13 mouse cellular contexts compared by ENCODE assay signal in genomic region chr17:42882873-42883272, GRCm38 (mm10). TPM values are rescaled to one million over a fixed set of nuclear protein-coding genes. Genes with fewer than 3 reads are reported as not detected.
DNase-seq lines count a peak whose midpoint lies in the region; ATAC-seq and TF ChIP-seq lines count a peak whose summit lies in the region.
"Had no signal": no experiment of that assay in that cellular context is flagged by ENCODE, and none has a peak within 500 bp of the region (broad histone marks: within the 10 kb centered on the region; RNA-seq: fewer than 3 reads in every experiment).

No protein-coding gene starts in this region.

- no peak overlapping the region for H3K4me2 ChIP-seq in heart, embryonic 16.5 days (ENCODE audit: low read depth, low read length)
- peak overlapping the region; percentile 36; the same call in 1 of the 2 replicates for H3K4me2 ChIP-seq in CH12.LX (ENCODE audit: insufficient read depth, low read depth, poor library complexity, severe bottlenecking)
- H3K4me2 ChIP-seq in embryonic facial prominence, embryonic 15.5 days (replicated peaks) = no peak overlapping the region
- H3K4me2 ChIP-seq: hindbrain, embryonic 12.5 days had no signal

- WGBS in heart, embryonic 16.5 days = 68% methylated on average over 1 of the region's 1 CpGs
- 77% methylated on average over 1 of the region's 1 CpGs for whole genome bisulfite sequencing in embryonic facial prominence, embryonic 15.5 days
- WGBS in forebrain, embryonic 10.5 days = 90% methylated on average over 1 of the region's 1 CpGs

- peaks cover 21% of the 10 kb centered on the region for H3K4me1 ChIP-seq in heart, embryonic 16.5 days (ENCODE audit: control insufficient read depth, insufficient read depth, low read length)
- peaks cover 5 to 19% of the 10 kb centered on the region in 2 experiments for H3K4me1 ChIP-seq in CH12.LX (ENCODE audit: control insufficient read depth in 1 of 2, insufficient read depth in 2 of 2)
- H3K4me1 ChIP-seq in embryonic facial prominence, embryonic 15.5 days = 0 out of 2 replicates have a peak, but pooled peaks cover 4% of the 10 kb centered on the region
- no peaks in the 10 kb centered on the region for H3K4me1 ChIP-seq in forebrain, embryonic 10.5 days
- H3K4me1 ChIP-seq: hindbrain, embryonic 12.5 days; limb, embryonic 10.5 days had no signal

- no peak for TF ChIP-seq POLR2A in CH12.LX (IDR thresholded peaks at IDR 0.05; ENCODE audit: low read depth, low read length)

- no peak overlapping the region for H3K9ac ChIP-seq in heart, embryonic 16.5 days (ENCODE audit: low read length)
- H3K9ac ChIP-seq in CH12.LX (ENCODE audit: insufficient read depth, low read depth) = no peak overlapping the region
- H3K9ac ChIP-seq in embryonic facial prominence, embryonic 15.5 days = no peak overlapping the region
- H3K9ac ChIP-seq: hindbrain, embryonic 12.5 days had no signal

- H3K36me3 ChIP-seq in heart, embryonic 16.5 days (ENCODE audit: control insufficient read depth, insufficient read depth) = no peaks in the 10 kb centered on the region
- H3K36me3 ChIP-seq in CH12.LX (replicated peaks in 1 of 2; ENCODE audit: control insufficient read depth in 1 of 2, insufficient read depth in 1 of 2, low read length in 1 of 2) = no peaks in the 10 kb centered on the region
- H3K36me3 ChIP-seq in embryonic facial prominence, embryonic 15.5 days = no peaks in the 10 kb centered on the region
- H3K36me3 ChIP-seq in forebrain, embryonic 10.5 days (replicated peaks) = no peaks in the 10 kb centered on the region
- H3K36me3 ChIP-seq: hindbrain, embryonic 12.5 days; limb, embryonic 10.5 days had no signal

- no peaks in the 10 kb centered on the region for H3K9me3 ChIP-seq in heart, embryonic 16.5 days (replicated peaks; ENCODE audit: control insufficient read depth, low read length)
- peaks cover 4% of the 10 kb centered on the region for H3K9me3 ChIP-seq in CH12.LX (replicated peaks; ENCODE audit: low read length)
- no peaks in the 10 kb centered on the region for H3K9me3 ChIP-seq in embryonic facial prominence, embryonic 15.5 days (replicated peaks)
- no peaks in the 10 kb centered on the region for H3K9me3 ChIP-seq in forebrain, embryonic 10.5 days
- H3K9me3 ChIP-seq: hindbrain, embryonic 12.5 days; limb, embryonic 10.5 days had no signal

- TF ChIP-seq CTCF in CH12.LX (conservative IDR thresholded peaks at IDR 0.05 in 1 of 2, IDR thresholded peaks at IDR 0.05 in 1 of 2; ENCODE audit: low read depth in 2 of 2, low read length in 2 of 2) = peak in 1 of 2 experiments; percentile 32; a peak in 2 of 4 replicates

- no peak overlapping the region for H3K4me3 ChIP-seq in heart, embryonic 16.5 days (ENCODE audit: low read length)
- no peak overlapping the region for H3K4me3 ChIP-seq in CH12.LX (replicated peaks in 1 of 3; ENCODE audit: low read depth in 2 of 3, low read length in 2 of 3, poor library complexity in 1 of 3)
- H3K4me3 ChIP-seq in embryonic facial prominence, embryonic 15.5 days (replicated peaks) = no peak overlapping the region
- H3K4me3 ChIP-seq in forebrain, embryonic 10.5 days = no peak overlapping the region
- H3K4me3 ChIP-seq: hindbrain, embryonic 12.5 days; limb, embryonic 10.5 days; myocyte had no signal

- no peaks in the 10 kb centered on the region for H3K79me2 ChIP-seq in CH12.LX (replicated peaks; ENCODE audit: control insufficient read depth, extremely low read depth, insufficient read depth, poor library complexity, severe bottlenecking)

- dilution Hi-C loops in CH12.LX (cut with MboI; ENCODE audit: extremely low pct_ligation_motif_present, extremely low pct_unique_long_range_greater_than_20kb, low sequenced_read_pairs) = no loop called here

- 0 out of 2 replicates have a peak overlapping the region, but pooled peaks have one; percentile 15 for H3K27ac ChIP-seq in heart, embryonic 16.5 days (ENCODE audit: low read length)
- H3K27ac ChIP-seq in CH12.LX (ENCODE audit: insufficient read depth, low read depth) = no peak overlapping the region
- H3K27ac ChIP-seq in embryonic facial prominence, embryonic 15.5 days (replicated peaks) = 0 out of 2 replicates have a peak overlapping the region, but pooled peaks have one; percentile 1
- no peak overlapping the region for H3K27ac ChIP-seq in forebrain, embryonic 10.5 days
- H3K27ac ChIP-seq: hindbrain, embryonic 12.5 days; limb, embryonic 10.5 days; macrophage had no signal

- H3K27me3 ChIP-seq in heart, embryonic 16.5 days (ENCODE audit: control insufficient read depth, insufficient read depth, low read length) = no peaks in the 10 kb centered on the region
- H3K27me3 ChIP-seq in CH12.LX (replicated peaks) = no peaks in the 10 kb centered on the region
- H3K27me3 ChIP-seq in embryonic facial prominence, embryonic 15.5 days = no peaks in the 10 kb centered on the region
- H3K27me3 ChIP-seq in forebrain, embryonic 10.5 days (ENCODE audit: poor library complexity, severe bottlenecking) = no peaks in the 10 kb centered on the region
- H3K27me3 ChIP-seq: hindbrain, embryonic 12.5 days had no signal

- no peak for ATAC-seq in heart, embryonic 16.5 days (replicated peaks; ENCODE audit: extremely low read depth, insufficient read depth, low FRiP score)
- peak; percentile 67 for ATAC-seq in embryonic facial prominence, embryonic 15.5 days (ENCODE audit: insufficient number of reproducible peaks, low FRiP score, low TSS enrichment, low read depth)
- ATAC-seq in megakaryocyte progenitor cell, adult 5-6 weeks (replicated peaks; ENCODE audit: poor library complexity) = peak; percentile 64

- no peak for DNase-seq in heart, postnatal 36 days
- DNase-seq in CH12.LX (ENCODE audit: extremely low read depth) = no peak
- no peak for DNase-seq in right cerebral cortex, postnatal 10 days (ENCODE audit: low spot score in 2 of 2)
- no peak for DNase-seq in forebrain, embryonic 10.5 days (ENCODE audit: extremely low spot score, low spot score)
- DNase-seq in spleen, postnatal 10 days (ENCODE audit: low spot score in 2 of 2) = no peak
- DNase-seq: kidney, postnatal 14 days had no signal

- no peak for TF ChIP-seq EP300 in CH12.LX (IDR thresholded peaks at IDR 0.05; ENCODE audit: low read length)

- TF ChIP-seq RAD21 in CH12.LX (IDR thresholded peaks at IDR 0.05; ENCODE audit: low read depth, low read length) = no peak

- in situ Hi-C loops in CH12.LX (cut with MboI; ENCODE audit: low pct_ligation_motif_present, low pct_unique_long_range_greater_than_20kb, low sequenced_read_pairs) = no loop called here

- intact Hi-C loops in heart, postnatal 36 days (cut with DNase I) = no loop called here

TF ChIP-seq in CH12.LX, 34 proteins besides CTCF, POLR2A, EP300 and RAD21:
- no peak for TF ChIP-seq ZKSCAN1 (IDR thresholded peaks at IDR 0.05; ENCODE audit: borderline replicate concordance, low read depth, low read length)
- no peak for TF ChIP-seq PAX5 (IDR thresholded peaks at IDR 0.05; ENCODE audit: low read length)
- TF ChIP-seq JUND (conservative IDR thresholded peaks at IDR 0.05; ENCODE audit: low read depth, low read length) = no peak
- no peak for TF ChIP-seq TBP (conservative IDR thresholded peaks at IDR 0.05; ENCODE audit: low read depth, low read length)
- TF ChIP-seq JUN (IDR thresholded peaks at IDR 0.05; ENCODE audit: insufficient read depth, low read depth, low read length) = no peak
- no peak for TF ChIP-seq UBTF (IDR thresholded peaks at IDR 0.05; ENCODE audit: low read depth, low read length)
- TF ChIP-seq ZMIZ1 (IDR thresholded peaks at IDR 0.05; ENCODE audit: low read depth, low read length) = no peak
- no peak for TF ChIP-seq CHD1 (IDR thresholded peaks at IDR 0.05; ENCODE audit: low read depth, low read length)
- TF ChIP-seq KAT2A (IDR thresholded peaks at IDR 0.05; ENCODE audit: insufficient replicate concordance, low read length) = no peak
- no peak for TF ChIP-seq MAFK (IDR thresholded peaks at IDR 0.05; ENCODE audit: insufficient replicate concordance, low read length)
- TF ChIP-seq CHD2 (IDR thresholded peaks at IDR 0.05; ENCODE audit: low read length) = no peak
- TF ChIP-seq MEF2A (IDR thresholded peaks at IDR 0.05; ENCODE audit: borderline replicate concordance, low read depth, low read length) = no peak
- TF ChIP-seq ZC3H11A (IDR thresholded peaks at IDR 0.05; ENCODE audit: low read depth, low read length) = no peak
- TF ChIP-seq MXI1 (IDR thresholded peaks at IDR 0.05; ENCODE audit: low read depth, low read length) = no peak
- no peak for TF ChIP-seq USF2 (conservative IDR thresholded peaks at IDR 0.05; ENCODE audit: low read depth, low read length)
- TF ChIP-seq MAZ (IDR thresholded peaks at IDR 0.05; ENCODE audit: low read depth, low read length) = no peak
- no peak for TF ChIP-seq ETS1 (conservative IDR thresholded peaks at IDR 0.05; ENCODE audit: low read depth, low read length)
- no peak for TF ChIP-seq USF1 (IDR thresholded peaks at IDR 0.05; ENCODE audit: low read depth, low read length)
- TF ChIP-seq HCFC1 (IDR thresholded peaks at IDR 0.05; ENCODE audit: low read depth, low read length) = no peak
- no peak for TF ChIP-seq NRF1 (IDR thresholded peaks at IDR 0.05; ENCODE audit: low read depth, low read length)

RNA-seq across cellular contexts. Expression of gene Cd2ap, which starts 6.4 kb away (rescaled TPM):
- 13.7 and 15.0 TPM in 2 replicates for polyA plus RNA-seq in heart, embryonic 16.5 days (2015; fragmentation: Nextera tagmentation; extraction: Ambion mirVana)
- 10 to 100 TPM; 20.2 to 22.3 TPM for total RNA-seq in heart, postnatal 36 days (2021)
- total RNA-seq in CH12.LX (2012; rRNA removed) = 18.8 and 19.9 TPM in 2 replicates
- total RNA-seq in CH12.LX (2014; rRNA removed) = 26.1 and 28.8 TPM in 2 replicates
- polyA plus RNA-seq in CH12.LX (2012; ENCODE audit: insufficient read length, low read depth) = 36.3 and 36.8 TPM in 2 replicates
- 23.5 and 26.4 TPM in 2 replicates for polyA plus RNA-seq in embryonic facial prominence, embryonic 15.5 days (2015; fragmentation: Nextera tagmentation; extraction: Ambion mirVana)
- total RNA-seq in megakaryocyte progenitor cell, adult 5-6 weeks (2015) = 14.1 and 16.4 TPM in 2 replicates
- total RNA-seq in megakaryocyte progenitor cell, adult 5-6 weeks (2017) = 10.1 and 13.3 TPM in 2 replicates
- 12.8 and 13.3 TPM in 2 replicates for polyA plus RNA-seq in forebrain, embryonic 10.5 days (2016; fragmentation: Nextera tagmentation; extraction: Ambion mirVana)

Comparison
In these comparisons a context has a peak if more than half of its experiments do, and no peak if none do; other contexts are left out.
1. H3K27ac ChIP-seq: peak in heart, embryonic 16.5 days (single experiment) and embryonic facial prominence, embryonic 15.5 days (single experiment); none in CH12.LX (single experiment) and forebrain, embryonic 10.5 days (single experiment).